Mouse (Mus musculus) 3134 (cell line): ENCODE data around the gene Farp2.
"Not testable (repeated sequence)": the region's sequence is repeated elsewhere in the genome, so short reads cannot be mapped to it uniquely, and the experiment has no call there.

ENCODE experiments used
- DNase-seq: peaks from one replicate; pipeline ENCODE4 v3.0.0-alpha.2; 2011; ENCODE audit warnings: low spot score; ENCODE audit not compliant: insufficient read length; ENCODE audit errors: extremely low read depth

Gene Farp2

DNA sequence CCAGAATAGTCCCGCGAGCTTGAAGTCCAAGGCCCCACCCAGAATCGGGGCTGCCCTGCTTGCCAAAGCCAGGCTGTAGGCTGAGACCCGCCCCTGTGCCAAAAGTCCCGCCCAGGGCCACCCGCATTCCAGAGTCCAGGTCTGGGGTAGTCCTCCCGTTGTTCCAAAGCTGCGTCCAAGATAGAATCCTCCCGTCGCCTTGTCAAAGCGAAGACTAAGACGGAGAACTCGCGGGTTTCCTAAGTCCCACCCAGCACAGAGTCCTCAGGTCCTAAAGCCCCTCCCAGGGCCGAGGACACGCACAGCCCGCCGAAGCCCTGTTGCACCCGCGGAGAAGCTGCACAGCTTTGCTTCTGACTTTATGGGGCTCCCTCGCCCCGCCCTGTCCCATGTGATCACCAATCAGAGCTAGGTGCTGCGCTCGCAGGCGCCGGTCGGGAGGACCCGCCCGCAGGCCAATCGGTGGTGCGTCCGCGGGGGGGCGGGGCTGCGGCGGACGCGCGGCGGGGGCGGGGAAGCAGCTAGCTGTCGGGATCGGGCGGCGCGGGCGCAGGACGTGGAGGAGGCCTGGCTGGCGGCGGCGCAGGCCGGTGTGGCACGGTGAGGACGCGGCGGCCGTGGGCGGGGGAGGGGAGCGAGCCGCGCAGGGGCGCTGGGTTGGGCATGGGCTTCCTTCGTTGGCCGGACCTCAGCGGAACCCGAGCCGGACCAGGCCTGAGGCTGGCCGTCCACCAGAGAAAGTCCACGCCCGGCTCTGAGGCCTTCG is at the start of gene Farp2:
TSS of gene Farp2 (plus strand) at position 495 of the 766 bp plus-strand sequence.
- DNase-seq, result peak; percentile 97

DNA sequence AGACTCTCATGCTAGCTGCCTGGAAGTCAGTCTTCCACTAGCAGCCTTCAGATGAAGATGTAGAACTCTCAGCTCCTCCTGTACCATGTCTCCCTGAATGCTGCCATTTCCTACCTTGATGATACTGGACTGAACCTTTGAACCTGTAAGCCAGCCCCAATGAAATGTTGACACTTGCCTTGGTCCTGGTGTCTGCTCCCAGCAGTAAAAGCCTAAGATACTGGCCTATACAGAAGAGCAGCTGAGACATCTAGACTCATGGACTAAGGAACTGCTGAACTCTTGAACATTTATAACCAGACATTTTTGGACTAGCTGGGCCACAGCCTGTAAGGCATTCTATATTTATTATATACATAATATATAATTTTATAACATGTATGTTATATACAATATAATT is 46.8 kb upstream of the Farp2 start:
- no peak for DNase-seq

DNA sequence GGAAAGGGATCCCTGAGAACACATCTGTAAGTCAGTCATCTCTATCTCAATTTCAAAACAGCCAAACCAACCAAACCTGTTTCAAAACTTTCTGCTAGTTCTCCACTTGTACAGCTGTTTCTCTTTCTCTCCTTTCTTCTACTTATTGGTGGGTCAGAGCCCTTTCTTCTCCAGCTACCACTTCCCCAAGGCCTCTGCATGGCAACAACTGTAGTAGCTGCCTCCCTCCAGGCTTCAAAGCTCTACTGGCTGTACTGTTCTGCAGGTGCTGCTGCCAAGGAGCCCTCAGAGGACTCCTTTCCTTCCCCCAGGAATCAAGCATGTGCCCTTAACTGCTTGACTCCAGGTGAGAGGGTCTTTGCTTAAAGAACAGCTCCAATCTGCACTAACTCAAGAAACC is 46.1 kb upstream of the Farp2 start:
- DNase-seq, result no peak

DNA sequence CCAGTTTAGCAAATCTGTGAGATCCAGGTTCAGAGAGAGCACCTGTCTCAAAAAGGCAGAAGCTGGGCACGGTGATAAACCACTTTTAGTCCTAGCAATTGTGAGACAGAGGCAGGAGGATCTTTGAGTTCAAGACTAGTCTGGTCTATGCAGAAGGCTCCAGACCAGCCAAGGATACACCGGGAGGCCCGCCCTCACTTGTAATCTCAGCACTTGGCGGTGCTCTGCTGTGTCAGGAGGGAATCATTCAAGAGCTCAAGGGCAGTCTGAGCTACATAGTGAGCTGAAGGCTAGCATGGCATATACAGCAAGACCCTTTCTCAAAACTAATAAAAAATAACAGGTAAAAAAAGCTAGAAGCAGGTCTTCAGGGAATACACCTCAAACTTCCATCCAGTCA is 43.3 kb upstream of the Farp2 start:
- no peak for DNase-seq

DNA sequence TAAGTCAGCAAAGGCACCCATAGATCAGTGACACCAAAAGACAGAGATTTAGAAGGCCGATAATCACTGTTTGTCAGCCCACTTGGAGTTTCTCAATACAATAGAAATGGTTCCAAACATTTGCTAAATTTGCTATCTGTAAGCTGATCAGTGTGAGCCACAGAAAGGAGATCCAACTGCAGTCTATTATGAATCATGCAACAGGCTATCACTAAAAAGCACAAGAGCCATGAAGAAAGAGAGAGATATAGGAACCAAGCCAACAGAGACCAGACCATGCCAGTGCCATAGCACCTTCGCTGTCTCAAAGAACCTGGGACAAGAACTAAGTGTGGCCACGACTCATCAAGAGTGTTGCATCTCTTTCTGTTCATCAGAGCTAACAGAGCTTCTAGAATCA is 36.2 kb upstream of the Farp2 start:
- no peak for DNase-seq

DNA sequence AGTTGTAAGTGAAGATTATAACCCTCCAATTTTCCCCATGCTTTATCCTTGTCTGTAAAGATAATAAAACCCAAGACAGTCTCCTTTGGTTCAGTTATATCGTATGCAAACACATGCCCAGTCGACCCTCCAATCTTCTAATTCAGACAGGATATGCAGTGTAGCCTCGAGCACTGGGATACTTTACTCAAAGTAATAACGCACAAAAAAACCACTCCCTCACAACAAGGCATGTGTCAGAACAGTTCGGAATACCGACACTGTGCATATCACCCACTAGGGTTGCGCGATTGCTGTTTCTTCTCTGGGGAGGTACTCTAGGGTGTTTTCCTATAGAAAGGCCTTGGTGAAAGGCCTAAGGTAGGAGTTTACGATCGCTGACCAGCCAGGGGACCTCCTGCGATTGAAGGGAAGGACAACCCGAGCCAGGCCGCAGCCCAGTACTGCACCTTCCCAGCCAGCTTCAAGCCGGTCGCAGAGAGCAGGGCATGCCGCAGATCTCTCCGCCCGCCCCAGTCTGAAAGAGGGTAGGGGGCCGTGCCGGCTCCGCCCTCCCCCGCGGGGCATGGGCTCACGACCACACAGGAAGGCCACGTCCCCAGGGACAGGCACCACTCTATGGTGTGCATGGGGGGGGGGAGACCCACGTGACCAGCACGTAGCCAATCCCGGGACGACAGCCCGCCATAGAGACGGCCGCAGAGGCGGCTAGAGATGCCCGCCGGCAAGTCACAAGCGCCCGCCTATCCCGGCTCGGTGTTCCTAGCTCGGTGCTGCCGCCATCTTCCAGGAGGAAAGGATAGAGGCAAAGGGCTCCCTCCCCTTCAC is 33.9 kb upstream of the Farp2 start:
- DNase-seq, result peak; percentile 97

DNA sequence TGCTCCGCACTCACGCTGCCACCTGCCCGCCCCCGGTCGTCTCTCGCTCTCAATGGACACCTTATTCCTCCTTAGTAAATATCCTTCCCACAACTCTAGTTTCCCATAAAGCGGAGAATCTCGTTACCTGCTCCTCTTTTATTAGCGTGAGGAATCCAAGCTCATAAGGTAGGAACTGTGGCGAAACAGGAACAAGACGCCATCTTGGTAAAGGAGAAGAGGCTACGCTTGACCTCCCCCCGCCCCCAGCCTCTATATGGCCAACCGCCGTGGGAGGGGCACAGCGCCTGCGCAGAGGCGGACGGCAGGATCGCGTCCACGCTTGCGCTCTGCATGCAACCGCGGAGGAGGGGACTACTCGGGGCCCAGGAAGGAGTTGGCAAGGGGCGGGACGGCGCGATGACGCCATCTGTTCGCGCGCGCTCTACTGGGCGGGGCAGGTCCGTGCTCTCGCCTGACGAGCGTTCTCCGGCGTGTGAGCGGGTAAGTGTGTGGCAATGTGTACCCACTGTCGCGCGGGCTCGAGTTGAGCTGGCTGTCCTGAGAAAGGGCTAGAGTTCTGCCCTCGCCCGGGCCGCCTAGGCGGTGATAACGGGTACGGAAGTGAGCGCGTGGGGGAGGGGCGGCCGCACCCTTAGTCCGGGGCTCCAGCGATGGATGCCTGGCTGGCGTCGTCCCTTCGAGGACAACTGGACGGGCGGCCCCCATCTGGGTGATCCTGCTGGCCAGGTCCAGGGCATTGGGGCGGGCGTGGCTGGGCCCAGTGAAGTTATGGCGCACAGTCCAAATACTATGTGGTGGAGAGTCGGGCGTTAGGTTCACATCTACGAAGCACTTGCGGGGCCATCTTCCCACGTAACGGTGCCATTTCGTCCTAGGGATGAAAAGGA is 33.0 kb upstream of the Farp2 start, which contains the start of gene Hdlbp:
TSS of gene Hdlbp (minus strand) at position 230 of the 890 bp plus-strand sequence.
- DNase-seq, result peak; percentile 100

DNA sequence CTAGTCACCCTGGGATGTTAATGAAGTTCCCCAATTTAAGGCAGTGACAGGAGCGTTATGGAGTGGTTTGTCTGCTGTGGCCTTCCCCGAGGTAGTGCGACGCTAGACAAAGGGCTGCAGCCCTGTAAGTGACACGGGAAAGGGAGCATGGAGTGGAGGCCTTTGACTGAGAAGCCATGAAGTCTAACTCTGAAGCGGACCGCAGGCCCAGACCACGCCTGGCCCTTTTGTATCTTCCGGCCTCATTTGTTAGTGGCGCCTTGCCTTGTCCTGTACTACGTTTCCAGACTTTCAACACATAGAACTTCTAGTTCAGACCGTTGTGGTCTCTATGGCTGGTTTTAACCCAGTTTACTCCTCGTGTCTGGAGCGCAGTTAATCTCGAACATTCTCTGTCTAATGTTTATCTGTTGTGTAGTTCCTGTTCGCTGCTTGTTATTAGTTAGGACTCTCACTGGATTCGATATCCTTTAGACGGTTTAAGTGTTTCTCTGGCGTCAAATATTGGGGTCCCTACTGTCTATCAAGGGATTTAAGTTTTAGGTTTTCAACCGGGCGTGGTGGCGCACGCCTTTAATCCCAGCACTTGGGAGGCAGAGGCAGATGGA is 32.3 kb upstream of the Farp2 start:
- no peak for DNase-seq

DNA sequence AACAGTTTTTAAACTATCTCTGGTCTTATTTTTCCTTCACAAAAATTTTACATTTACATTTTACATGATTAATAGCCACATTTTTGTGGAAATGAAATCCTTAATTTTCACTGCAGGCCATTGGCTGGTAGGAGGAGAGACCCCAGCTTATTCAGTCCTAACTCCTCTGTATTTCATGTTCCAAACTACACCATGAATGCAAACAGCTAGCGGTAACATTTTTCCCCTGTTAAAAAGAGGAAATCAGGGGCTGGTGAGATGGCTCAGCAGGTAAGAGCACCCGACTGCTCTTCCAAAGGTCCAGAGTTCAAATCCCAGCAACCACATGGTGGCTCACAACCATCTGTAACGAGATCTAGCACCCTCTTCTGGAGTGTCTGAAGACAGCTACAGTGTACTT is 25.6 kb upstream of the Farp2 start:
- not testable (repeated sequence) for DNase-seq

DNA sequence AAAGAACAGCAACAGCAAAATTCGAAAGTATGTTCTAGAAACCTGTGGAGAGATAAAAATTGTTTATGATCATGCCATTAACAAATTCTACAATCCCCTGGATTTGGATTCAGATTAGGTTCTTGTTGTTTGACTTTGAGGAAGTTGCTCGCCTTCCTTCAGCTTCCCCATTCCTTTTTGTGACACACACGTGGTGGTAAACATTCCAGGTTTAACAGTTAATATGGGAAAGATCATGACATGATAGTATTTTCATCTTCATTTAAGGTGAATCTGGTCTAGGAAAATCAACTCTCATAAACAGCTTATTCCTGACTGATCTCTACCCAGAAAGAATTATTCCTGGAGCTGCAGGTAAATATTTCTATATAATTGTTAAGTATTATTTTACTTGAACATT is 16.6 kb upstream of the Farp2 start:
- DNase-seq, result no peak

DNA sequence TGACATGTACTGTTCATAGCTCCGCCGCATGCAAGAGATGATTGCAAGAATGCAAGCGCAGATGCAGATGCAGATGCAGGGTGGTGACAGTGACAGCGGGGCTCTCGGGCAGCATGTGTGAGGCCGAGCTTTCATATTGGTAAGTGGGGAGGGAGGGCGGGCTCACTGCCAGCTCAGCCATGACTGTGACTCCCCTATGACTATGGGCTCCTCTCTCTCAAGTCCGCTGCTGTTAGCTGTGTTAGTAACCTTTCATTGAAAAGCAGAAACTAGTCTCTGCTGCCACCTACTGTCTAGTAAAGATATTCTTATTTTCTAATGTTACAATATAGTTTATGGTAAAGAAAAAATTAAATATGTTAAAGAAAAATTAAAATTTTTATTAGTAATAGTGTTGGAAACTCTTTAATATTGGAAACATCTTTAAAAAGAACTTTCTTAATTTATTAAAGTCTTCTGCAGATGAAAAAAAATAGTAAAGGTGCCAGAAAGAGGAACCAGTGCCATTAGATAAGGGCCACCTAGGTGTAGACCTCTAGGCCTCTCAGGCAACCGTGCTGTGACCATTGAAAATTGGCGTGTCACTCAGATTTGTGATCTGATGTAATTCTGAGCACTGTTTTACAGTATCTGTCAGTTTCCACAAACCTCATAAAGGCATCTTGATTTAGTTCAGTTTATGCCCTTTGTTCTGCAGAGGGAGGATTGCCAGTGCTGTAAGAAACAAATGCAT is 4.8 kb upstream of the Farp2 start:
- peak; percentile 42 for DNase-seq

DNA sequence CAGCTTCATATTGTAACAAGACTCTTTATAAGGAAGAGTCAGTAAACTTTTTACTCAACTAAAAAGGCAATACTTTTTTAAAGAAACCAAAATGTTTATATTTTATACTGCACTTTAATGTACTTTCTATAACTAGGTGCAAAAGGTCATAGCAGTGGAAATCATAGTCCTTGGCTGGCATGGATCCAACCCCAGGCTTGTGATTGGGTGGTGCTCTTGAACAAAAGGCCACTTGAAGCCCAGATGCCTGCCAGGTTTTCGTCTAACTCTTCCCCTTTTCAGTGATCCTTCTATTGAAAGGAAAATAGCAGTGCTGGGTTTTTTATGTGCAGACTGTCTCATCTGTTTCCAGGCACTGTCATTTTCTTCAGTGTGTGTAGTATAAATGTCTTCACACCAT is 3.3 kb upstream of the Farp2 start:
- DNase-seq, result not testable (repeated sequence)

DNA sequence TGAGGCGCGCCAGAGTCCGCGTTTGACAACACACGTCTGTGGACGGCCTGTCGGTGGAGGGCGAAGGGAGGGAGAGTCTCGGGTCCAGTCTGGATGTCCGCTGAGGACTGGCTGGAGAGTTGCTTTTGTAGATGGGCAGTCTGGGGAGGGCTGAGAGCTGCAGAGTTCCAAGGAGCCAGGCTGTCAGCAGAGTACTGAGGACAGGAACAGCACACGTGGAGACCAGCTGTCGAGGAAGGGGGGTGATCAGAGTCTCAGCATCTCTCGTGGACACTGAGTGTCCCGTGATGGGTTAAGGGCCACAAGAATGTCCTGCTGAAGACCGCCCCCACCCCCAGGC is 442 bp downstream of the Farp2 start:
- DNase-seq, result no peak

DNA sequence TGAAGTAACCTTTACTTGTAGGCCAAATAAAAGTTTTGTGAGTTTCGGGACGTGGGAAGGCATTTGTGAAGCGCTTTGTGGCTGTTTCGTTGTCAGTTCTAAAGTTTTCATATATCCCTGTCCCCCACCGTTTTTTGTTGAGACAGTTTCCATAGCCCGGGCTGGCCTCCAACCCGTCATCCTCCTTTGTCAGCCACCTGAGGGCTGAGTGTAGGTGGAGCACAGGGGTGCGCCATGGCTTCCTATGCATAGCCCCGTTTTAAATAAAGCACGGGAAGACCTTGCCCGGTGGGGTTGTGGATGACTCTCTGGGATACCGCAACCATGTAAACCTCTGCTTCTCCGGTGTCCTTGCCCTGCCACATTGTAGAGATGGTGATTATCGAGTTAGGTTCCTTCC is 1.3 kb downstream of the Farp2 start:
- DNase-seq, result no peak

DNA sequence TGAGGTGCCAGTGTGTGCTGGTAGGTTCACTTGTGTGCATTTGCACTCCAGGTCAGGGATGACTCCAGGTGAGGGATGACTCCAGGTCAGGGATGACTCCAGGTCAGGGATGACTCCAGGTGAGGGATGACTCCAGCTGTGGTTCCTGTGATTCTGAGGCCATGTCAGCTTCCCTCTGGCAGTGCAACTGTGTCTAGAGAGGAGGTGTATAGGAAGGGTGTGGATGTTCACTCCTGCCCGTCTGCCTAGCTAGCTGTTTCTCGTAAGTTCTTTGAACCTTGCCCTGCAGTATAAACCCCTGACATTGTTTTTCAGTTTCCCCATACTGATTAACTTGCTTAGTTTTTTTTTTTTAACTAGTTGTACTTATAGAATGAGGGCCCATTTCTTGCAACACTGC is 9.6 kb downstream of the Farp2 start:
- no peak for DNase-seq

DNA sequence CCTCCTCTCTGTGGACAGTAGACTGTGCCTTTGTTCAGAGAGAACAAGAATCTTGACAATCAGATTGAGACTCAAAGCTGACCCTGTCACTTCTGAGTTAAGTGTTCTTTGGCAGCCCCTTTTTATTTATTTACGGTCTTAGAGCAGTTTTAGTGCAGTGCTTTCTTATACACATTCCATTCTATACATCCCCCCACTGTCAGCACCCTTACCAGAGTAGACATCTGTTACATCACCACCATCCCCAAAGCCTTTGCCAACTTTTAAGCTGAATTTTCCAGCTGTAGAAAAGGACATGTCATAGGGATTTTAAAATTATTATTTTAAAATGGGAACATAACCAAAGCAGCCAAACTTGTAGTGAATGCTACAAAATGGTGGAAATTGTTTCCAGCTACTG is 10.4 kb downstream of the Farp2 start:
- DNase-seq, result no peak

DNA sequence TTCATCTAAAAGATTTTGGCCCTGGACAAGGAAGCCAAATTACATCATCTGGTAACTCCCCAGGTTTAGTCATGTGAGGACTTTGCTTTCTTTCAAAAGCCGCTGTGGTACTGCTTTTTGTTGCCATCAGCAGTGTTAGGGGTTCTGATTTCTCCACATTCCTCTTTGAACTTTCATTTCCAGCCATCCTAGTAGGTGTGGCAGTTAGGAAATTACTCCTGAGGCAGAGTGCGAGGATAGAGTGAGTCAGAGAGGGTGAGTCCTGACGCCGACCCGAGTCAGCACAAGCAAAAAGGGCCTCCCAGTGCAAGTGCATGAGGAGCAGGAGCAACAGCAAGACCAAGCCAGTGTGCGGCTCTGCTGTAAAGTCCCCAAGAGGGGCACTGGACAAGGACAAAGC is 17.9 kb downstream of the Farp2 start:
- peak; percentile 48 for DNase-seq

DNA sequence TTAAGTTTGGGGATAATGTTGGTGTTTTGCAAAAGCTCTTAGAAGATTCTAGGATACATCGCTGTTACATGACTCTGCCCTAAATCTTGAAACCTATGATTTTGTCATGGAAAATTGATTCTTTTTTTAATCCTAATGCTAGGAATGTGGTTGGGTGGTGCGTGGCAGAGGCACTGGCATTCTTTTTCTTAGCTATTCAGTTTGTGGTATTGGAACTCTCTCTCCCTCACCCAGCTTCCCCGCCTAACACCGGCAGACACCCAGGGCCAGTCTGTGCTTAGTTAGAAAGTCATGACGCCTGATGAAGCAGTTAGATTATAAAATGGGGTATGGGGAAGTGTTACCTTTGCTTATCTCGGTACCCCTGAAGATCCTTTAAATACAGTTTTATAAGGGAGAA is 25.3 kb downstream of the Farp2 start:
- DNase-seq, result peak; percentile 14

DNA sequence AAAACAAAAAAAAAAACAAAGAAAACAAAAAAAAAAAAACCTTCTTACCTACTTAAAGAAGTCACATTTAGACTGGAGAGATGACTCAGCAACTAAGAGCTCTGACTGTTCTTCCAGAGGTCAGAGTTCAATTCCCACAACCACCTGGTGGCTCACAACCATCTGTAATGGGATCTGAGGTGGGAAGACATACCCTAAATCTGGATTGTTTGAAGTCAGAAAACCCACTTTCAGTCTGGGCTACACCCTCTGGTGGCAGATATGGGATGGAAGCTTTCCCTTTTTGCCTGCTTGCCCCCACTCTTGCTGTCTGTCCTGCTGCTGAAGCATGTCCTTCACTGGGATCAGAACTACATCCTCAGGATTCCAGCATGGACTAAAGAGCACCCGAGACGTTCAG is 31.3 kb downstream of the Farp2 start:
- DNase-seq, result no peak

DNA sequence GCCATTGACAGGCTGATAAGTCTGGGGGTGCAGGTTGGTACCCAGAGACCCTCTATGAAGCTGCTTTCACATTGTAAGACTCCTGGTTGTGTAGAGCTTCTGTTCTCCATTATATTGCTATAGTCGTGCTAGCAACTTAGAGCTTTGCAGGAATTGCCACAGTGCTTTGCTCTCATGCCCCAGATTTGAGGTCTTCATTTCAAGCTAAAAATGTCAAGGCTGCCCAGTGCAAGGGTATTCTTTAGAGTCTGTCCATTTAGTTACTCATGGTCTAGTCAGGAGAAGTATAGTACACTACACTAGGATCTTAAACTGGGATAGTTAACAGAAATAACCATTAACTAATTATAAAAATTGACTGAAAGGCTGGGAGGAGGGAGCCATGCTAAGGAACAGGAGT is 35.4 kb downstream of the Farp2 start:
- DNase-seq, result no peak
